Mouse (Mus musculus) intestine, postnatal 0 days (tissue): ENCODE data around the gene Erap1. TPM values are rescaled to one million over a fixed set of nuclear protein-coding genes. Genes with fewer than 3 reads are reported as not detected.

Experiments used
- ATAC-seq: fragments of 200-750 bp; cut with Nextera tagmentation; 2 replicates; pipeline ENCODE4 v1.8.0; 2017; ENCODE audit warnings: mild to moderate bottlenecking, moderate TSS enrichment, moderate library complexity
- H3K27ac ChIP-seq: fragments of 300-500 bp; sonication (generic); 2 replicates; pipeline ENCODE4 v1.5.1; 2014; ENCODE audit warnings: mild to moderate bottlenecking, low read depth, low read length, moderate library complexity
- H3K27me3 ChIP-seq: fragments of 300-500 bp; sonication (generic); replicated peaks from 2 replicates; pipeline ENCODE4 v1.6.1; 2014; ENCODE audit warnings: low read length, mixed read lengths; ENCODE audit not compliant: control insufficient read depth, insufficient read depth
- H3K36me3 ChIP-seq: fragments of 300-500 bp; sonication (generic); 2 replicates; pipeline ENCODE4 v1.6.1; 2014; ENCODE audit warnings: mild to moderate bottlenecking, moderate library complexity; ENCODE audit not compliant: control insufficient read depth, insufficient read depth
- H3K4me1 ChIP-seq: fragments of 300-500 bp; sonication (generic); replicated peaks from 2 replicates; pipeline ENCODE4 v1.6.1; 2014; ENCODE audit warnings: antibody characterized with exemption, low read length, mixed read lengths; ENCODE audit not compliant: control insufficient read depth, insufficient read depth
- H3K4me2 ChIP-seq: fragments of 300-500 bp; sonication (generic); replicated peaks from 2 replicates; pipeline ENCODE4 v1.6.1; 2014; ENCODE audit warnings: low read depth, mild to moderate bottlenecking, moderate library complexity
- H3K4me3 ChIP-seq: fragments of 300-500 bp; sonication (generic); 2 replicates; pipeline ENCODE4 v1.5.1; 2014; ENCODE audit warnings: low read depth, low read length
- H3K9ac ChIP-seq: fragments of 300-500 bp; sonication (generic); 2 replicates; pipeline ENCODE4 v1.6.1; 2014; ENCODE audit warnings: mild to moderate bottlenecking, low read depth, low read length
- H3K9me3 ChIP-seq: fragments of 300-500 bp; sonication (generic); 2 replicates; pipeline ENCODE4 v1.6.1; 2016; ENCODE audit warnings: mixed run types; ENCODE audit not compliant: control insufficient read depth
- CTCF ChIP-seq: sonication (generic); IDR thresholded peaks from 2 replicates; pipeline ENCODE4 v1.5.1; 2016; ENCODE audit warnings: low read depth, mild to moderate bottlenecking, control low read depth, antibody characterized with exemption, moderate library complexity
- WGBS: fragments of 180-500 bp; shearing (Covaris S2); extraction: QIAGEN DNeasy Blood & Tissue Kit; methylation state at CpG from one replicate; pipeline ENCODE4 v1.1.7; 2014; 5-methylcytosine and 5-hydroxymethylcytosine counted together
- polyA plus RNA-seq: library from polyadenylated mRNA; unstranded; fragments of >200 nt; fragmentation: Nextera tagmentation; extraction: Ambion mirVana; gene quantifications from 2 replicates; pipeline ENCODE4 v1.2.1, GENCODE M21; 2015

The Erap1 gene
- polyA plus RNA-seq, 1 experiment from 2014 or later = 48.9 TPM

- WGBS = 74% methylated on average over 2 of the region's 2 CpGs
- no peak for ATAC-seq
- Histone ChIP-seq H3K9me3 (no peaks in the 10 kb centered on the region), H3K4me2 (no peak overlapping the region), H3K4me3 (no peak overlapping the region), H3K27ac (no peak overlapping the region), H3K9ac (no peak overlapping the region), H3K36me3 (peaks cover 41% of the 10 kb centered on the region), H3K27me3 (no peaks in the 10 kb centered on the region), H3K4me1 (no peaks in the 10 kb centered on the region)
- TF ChIP-seq CTCF = no peak
Observed at GRCm38 (mm10) chr13:74719002-74719401, 79.6 kb downstream of the Erap1 start.

- Histone ChIP-seq H3K4me1 (no peaks in the 10 kb centered on the region), H3K9me3 (no peaks in the 10 kb centered on the region), H3K27ac (no peak overlapping the region), H3K36me3 (peaks cover 65% of the 10 kb centered on the region), H3K4me2 (no peak overlapping the region), H3K27me3 (no peaks in the 10 kb centered on the region), H3K9ac (no peak overlapping the region), H3K4me3 (no peak overlapping the region)
- WGBS = 94% methylated on average over 4 of the region's 4 CpGs
- ATAC-seq = no peak
- TF ChIP-seq CTCF = no peak
Observed at GRCm38 (mm10) chr13:74733726-74734125, 94.4 kb downstream of the Erap1 start.

GRCm38 (mm10) chr13:74735834-74736233 lies 96.5 kb downstream of the Erap1 start:
- no peak overlapping the region for H3K4me2 ChIP-seq
- no peaks in the 10 kb centered on the region for H3K9me3 ChIP-seq
- no peaks in the 10 kb centered on the region for H3K27me3 ChIP-seq
- no peak overlapping the region for H3K9ac ChIP-seq
- ATAC-seq = no peak
- H3K4me3 ChIP-seq = no peak overlapping the region
- 82% methylated on average over 5 of the region's 5 CpGs for WGBS
- no peak overlapping the region for H3K27ac ChIP-seq
- no peak for TF ChIP-seq CTCF
- H3K36me3 ChIP-seq = peaks cover 61% of the 10 kb centered on the region
- H3K4me1 ChIP-seq = no peaks in the 10 kb centered on the region

- no peaks in the 10 kb centered on the region for H3K9me3 ChIP-seq
- no peak overlapping the region for H3K4me2 ChIP-seq
- peaks cover 60% of the 10 kb centered on the region for H3K36me3 ChIP-seq
- WGBS = 94% methylated on average over 2 of the region's 2 CpGs
- no peaks in the 10 kb centered on the region for H3K27me3 ChIP-seq
- H3K27ac ChIP-seq = no peak overlapping the region
- TF ChIP-seq CTCF = no peak
- no peak for ATAC-seq
- H3K4me1 ChIP-seq = no peaks in the 10 kb centered on the region
- no peak overlapping the region for H3K9ac ChIP-seq
- no peak overlapping the region for H3K4me3 ChIP-seq
Observed at GRCm38 (mm10) chr13:74736396-74736795, 97.0 kb downstream of the Erap1 start.

Other genes with a start within 250 kb of the Erap1 start
- 1.2 TPM in 2 replicates for gene Zfp72, start 248.7 kb upstream of the Erap1 start, polyA plus RNA-seq
- gene Ftl1-ps1, start 239.9 kb upstream of the Erap1 start, polyA plus RNA-seq = 338 and 363 TPM in 2 replicates
- gene Zfp825, start 145.6 kb upstream of the Erap1 start, polyA plus RNA-seq = 8.1 and 9.3 TPM in 2 replicates
- gene Cast, start 169.2 kb downstream of the Erap1 start, polyA plus RNA-seq = 26.2 and 29.6 TPM in 2 replicates